Mouse (Mus musculus): ENCODE data around the gene Lmf1. TPM values are rescaled to one million over a fixed set of nuclear protein-coding genes. Genes with fewer than 3 reads are reported as not detected.

The Lmf1 gene
- polyA plus RNA-seq, 1 experiment from 2014 or later, result 26.2 TPM

GRCm38 (mm10) chr17:25559634-25560033 lies 19.3 kb upstream of the Lmf1 start:
- WGBS, result 36% methylated on average over 4 of the region's 4 CpGs
- Histone ChIP-seq H3K4me2 (replicated peaks) (no peak overlapping the region), H3K4me3 (no peak overlapping the region), H3K36me3 (no peaks in the 10 kb centered on the region), H3K9ac (no peak overlapping the region), H3K27me3 (peaks cover 3% of the 10 kb centered on the region; the same call in 1 of the 2 replicates), H3K27ac (no peak overlapping the region), H3K4me1 (peaks cover 69% of the 10 kb centered on the region), H3K9me3 (replicated peaks) (no peaks in the 10 kb centered on the region)
- ATAC-seq (ENCODE audit: low FRiP score), result no peak

GRCm38 (mm10) chr17:25560554-25561222 lies 18.2 kb upstream of the Lmf1 start:
- H3K36me3 ChIP-seq, result no peaks in the 10 kb centered on the region
- no peak for ATAC-seq (ENCODE audit: low FRiP score)
- no peak overlapping the region for H3K4me3 ChIP-seq
- peak overlapping the region; percentile 86 for H3K27ac ChIP-seq
- no peaks in the 10 kb centered on the region for H3K9me3 ChIP-seq (replicated peaks)
- H3K4me1 ChIP-seq, result peaks cover 71% of the 10 kb centered on the region
- 0 out of 2 replicates have a peak overlapping the region, but pooled peaks have one; percentile 19 for H3K9ac ChIP-seq
- H3K4me2 ChIP-seq (replicated peaks), result no peak overlapping the region
- WGBS, result 42% methylated on average over 5 of the region's 5 CpGs
- H3K27me3 ChIP-seq, result peaks cover 1% of the 10 kb centered on the region; the same call in 1 of the 2 replicates

GRCm38 (mm10) chr17:25561223-25562028 lies 17.5 kb upstream of the Lmf1 start:
- no peak overlapping the region for H3K4me2 ChIP-seq (replicated peaks)

GRCm38 (mm10) chr17:25564481-25564880 lies 14.4 kb upstream of the Lmf1 start:
- Histone ChIP-seq H3K4me3 (no peak overlapping the region), H3K27ac (0 out of 2 replicates have a peak overlapping the region, but pooled peaks have one; percentile 64), H3K4me1 (peaks cover 77% of the 10 kb centered on the region), H3K9ac (no peak overlapping the region), H3K9me3 (replicated peaks) (no peaks in the 10 kb centered on the region), H3K36me3 (no peaks in the 10 kb centered on the region), H3K4me2 (replicated peaks) (no peak overlapping the region), H3K27me3 (peaks cover 10% of the 10 kb centered on the region)
- no peak for ATAC-seq (ENCODE audit: low FRiP score)
- 89% methylated on average over 5 of the region's 5 CpGs for WGBS

More at GRCm38 (mm10) chr17:25561223-25562028, 17.5 kb upstream of the Lmf1 start:
- Histone ChIP-seq H3K4me1 (peaks cover 68% of the 10 kb centered on the region), H3K4me3 (no peak overlapping the region), H3K9ac (no peak overlapping the region), H3K9me3 (replicated peaks) (no peaks in the 10 kb centered on the region), H3K27me3 (no peaks in the 10 kb centered on the region), H3K36me3 (no peaks in the 10 kb centered on the region), H3K27ac (peak overlapping the region; percentile 86)
- WGBS, result 26% methylated on average over 16 of the region's 16 CpGs
- peak; percentile 90 for ATAC-seq (ENCODE audit: low FRiP score)

- Histone ChIP-seq H3K9me3 (replicated peaks) (no peaks in the 10 kb centered on the region), H3K27ac (peak overlapping the region; percentile 64), H3K27me3 (peaks cover 17% of the 10 kb centered on the region), H3K4me3 (no peak overlapping the region), H3K4me1 (peaks cover 79% of the 10 kb centered on the region), H3K4me2 (replicated peaks) (0 out of 2 replicates have a peak overlapping the region, but pooled peaks have one; percentile 15), H3K36me3 (no peaks in the 10 kb centered on the region), H3K9ac (0 out of 2 replicates have a peak overlapping the region, but pooled peaks have one; percentile 0)
- ATAC-seq (ENCODE audit: low FRiP score), result no peak
- 21% methylated on average over 6 of the region's 6 CpGs for WGBS
These were observed 13.6 kb upstream of the Lmf1 start for GRCm38 (mm10) chr17:25565244-25565643.

GRCm38 (mm10) chr17:25565860-25566600 lies 12.9 kb upstream of the Lmf1 start:
- ATAC-seq (ENCODE audit: low FRiP score), result no peak
- Histone ChIP-seq H3K4me2 (replicated peaks) (peak overlapping the region; percentile 15), H3K4me1 (peaks cover 79% of the 10 kb centered on the region), H3K36me3 (no peaks in the 10 kb centered on the region), H3K9me3 (replicated peaks) (no peaks in the 10 kb centered on the region), H3K9ac (no peak overlapping the region), H3K27me3 (peaks cover 24% of the 10 kb centered on the region), H3K4me3 (no peak overlapping the region), H3K27ac (peak overlapping the region; percentile 64)
- 81% methylated on average over 17 of the region's 17 CpGs for WGBS

GRCm38 (mm10) chr17:25567261-25567660 lies 11.6 kb upstream of the Lmf1 start:
- H3K4me3 ChIP-seq, result no peak overlapping the region
- H3K9me3 ChIP-seq (replicated peaks), result no peaks in the 10 kb centered on the region
- H3K27me3 ChIP-seq, result peaks cover 35% of the 10 kb centered on the region
- 79% methylated on average over 13 of the region's 13 CpGs for WGBS
- H3K27ac ChIP-seq, result no peak overlapping the region
- ATAC-seq (ENCODE audit: low FRiP score), result no peak
- H3K9ac ChIP-seq, result no peak overlapping the region
- peaks cover 74% of the 10 kb centered on the region for H3K4me1 ChIP-seq
- H3K36me3 ChIP-seq, result no peaks in the 10 kb centered on the region
- peak overlapping the region; percentile 95; the same call in 1 of the 2 replicates for H3K4me2 ChIP-seq (replicated peaks)

GRCm38 (mm10) chr17:25567745-25568144 lies 11.1 kb upstream of the Lmf1 start:
- Histone ChIP-seq H3K4me3 (0 out of 2 replicates have a peak overlapping the region, but pooled peaks have one; percentile 49), H3K9ac (no peak overlapping the region), H3K9me3 (replicated peaks) (no peaks in the 10 kb centered on the region), H3K4me1 (peaks cover 72% of the 10 kb centered on the region), H3K27me3 (peaks cover 35% of the 10 kb centered on the region), H3K4me2 (replicated peaks) (peak overlapping the region; percentile 95), H3K27ac (no peak overlapping the region), H3K36me3 (no peaks in the 10 kb centered on the region)
- 25% methylated on average over 14 of the region's 14 CpGs for WGBS
- ATAC-seq (ENCODE audit: low FRiP score), result no peak

- H3K9ac ChIP-seq, result no peak overlapping the region
- peaks cover 69% of the 10 kb centered on the region for H3K4me1 ChIP-seq
- H3K27me3 ChIP-seq, result peaks cover 35% of the 10 kb centered on the region
- no peak for ATAC-seq (ENCODE audit: low FRiP score)
- H3K9me3 ChIP-seq (replicated peaks), result no peaks in the 10 kb centered on the region
- H3K4me3 ChIP-seq, result peak overlapping the region; percentile 49
- 38% methylated on average over 10 of the region's 10 CpGs for WGBS
- no peaks in the 10 kb centered on the region for H3K36me3 ChIP-seq
- peak overlapping the region; percentile 95 for H3K4me2 ChIP-seq (replicated peaks)
- H3K27ac ChIP-seq, result no peak overlapping the region
These were observed 10.7 kb upstream of the Lmf1 start for GRCm38 (mm10) chr17:25568206-25568605.

- H3K4me3 ChIP-seq, result peak overlapping the region; percentile 49
- peaks cover 64% of the 10 kb centered on the region for H3K4me1 ChIP-seq
- ATAC-seq (ENCODE audit: low FRiP score), result no peak
- peaks cover 35% of the 10 kb centered on the region for H3K27me3 ChIP-seq
- no peaks in the 10 kb centered on the region for H3K9me3 ChIP-seq (replicated peaks)
- peak overlapping the region; percentile 63 for H3K9ac ChIP-seq
- peak overlapping the region; percentile 95 for H3K4me2 ChIP-seq (replicated peaks)
- no peaks in the 10 kb centered on the region for H3K36me3 ChIP-seq
- no peak overlapping the region for H3K27ac ChIP-seq
- WGBS, result 61% methylated on average over 11 of the region's 11 CpGs
These were observed 10.0 kb upstream of the Lmf1 start for GRCm38 (mm10) chr17:25568880-25569279.

- Histone ChIP-seq H3K36me3 (no peaks in the 10 kb centered on the region), H3K4me1 (peaks cover 55% of the 10 kb centered on the region), H3K4me2 (replicated peaks) (peak overlapping the region; percentile 95), H3K27me3 (peaks cover 39% of the 10 kb centered on the region), H3K27ac (no peak overlapping the region), H3K9me3 (replicated peaks) (no peaks in the 10 kb centered on the region), H3K4me3 (peak overlapping the region; percentile 49), H3K9ac (peak overlapping the region; percentile 63)
- WGBS, result 3% methylated on average over 54 of the region's 54 CpGs
- ATAC-seq (ENCODE audit: low FRiP score), result peak; percentile 23
These were observed 8.8 kb upstream of the Lmf1 start for GRCm38 (mm10) chr17:25569833-25570647.
